11 mouse cellular contexts compared by ENCODE assay signal in genomic region chr11:75159564-75159963, GRCm38 (mm10). TPM values are rescaled to one million over a fixed set of nuclear protein-coding genes. Genes with fewer than 3 reads are reported as not detected.
DNase-seq lines count a peak whose midpoint lies in the region; ATAC-seq lines count a peak whose summit lies in the region.
"Had no signal": no experiment of that assay in that cellular context is flagged by ENCODE, and none has a peak within 500 bp of the region (broad histone marks: within the 10 kb centered on the region; RNA-seq: fewer than 3 reads in every experiment).

No protein-coding gene starts in this region.

- H3K27ac ChIP-seq in kidney, embryonic 15.5 days = peak overlapping the region; percentile 81
- H3K27ac ChIP-seq: hindbrain, embryonic 15.5 days had no signal

- WGBS in kidney, embryonic 15.5 days = 63% methylated on average over 2 of the region's 2 CpGs

- peaks cover 9% of the 10 kb centered on the region for H3K27me3 ChIP-seq in kidney, embryonic 15.5 days

- DNase-seq in CD4-positive, CD25-positive, alpha-beta regulatory T cell, adult 2 months (ENCODE audit: low read depth, low spot score) = peak; percentile 58
- DNase-seq in ovary, postnatal 36 days (ENCODE audit: low spot score) = peak; percentile 46
- no peak for DNase-seq in ovary, adult 18-20 months (ENCODE audit: low spot score)
- peak; percentile 77 for DNase-seq in testis, postnatal 10 days (ENCODE audit: low spot score)
- DNase-seq in cerebellum, adult 8-10 months = no peak
- DNase-seq: cerebellum, adult 9-11 months had no signal

- peaks cover 60% of the 10 kb centered on the region for H3K4me1 ChIP-seq in kidney, embryonic 15.5 days
- H3K4me1 ChIP-seq: hindbrain, embryonic 15.5 days had no signal

- H3K4me3 ChIP-seq in kidney, embryonic 15.5 days (replicated peaks) = no peak overlapping the region
- H3K4me3 ChIP-seq: hindbrain, embryonic 15.5 days; myocyte had no signal

- H3K9me3 ChIP-seq in kidney, embryonic 15.5 days (replicated peaks) = no peaks in the 10 kb centered on the region
- H3K9me3 ChIP-seq: hindbrain, embryonic 15.5 days had no signal

- H3K9ac ChIP-seq in kidney, embryonic 15.5 days = no peak overlapping the region
- H3K9ac ChIP-seq: hindbrain, embryonic 15.5 days had no signal

- peaks cover 60% of the 10 kb centered on the region for H3K36me3 ChIP-seq in kidney, embryonic 15.5 days

- no peak overlapping the region for H3K4me2 ChIP-seq in kidney, embryonic 15.5 days
- H3K4me2 ChIP-seq: hindbrain, embryonic 15.5 days had no signal

- no peak for ATAC-seq in CD4-positive, CD25-positive, alpha-beta regulatory T cell, adult 4 months
- ATAC-seq in kidney, embryonic 15.5 days (replicated peaks; ENCODE audit: low FRiP score) = no peak
- ATAC-seq in frontal cortex, adult (ENCODE audit: low TSS enrichment) = no peak

RNA-seq across cellular contexts. Expression of gene Hic1, which starts 9.8 kb away (rescaled TPM):
- under 1 TPM in 1 of 2 experiments, not detected in 1; 0.36 TPM for polyA plus RNA-seq in CD4-positive, CD25-positive, alpha-beta regulatory T cell, adult 4 months (2017; shearing (Covaris generic))
- 24.3 and 25.9 TPM in 2 replicates for polyA plus RNA-seq in kidney, embryonic 15.5 days (2015; fragmentation: Nextera tagmentation; extraction: Ambion mirVana)

RNA-seq across cellular contexts. Expression of gene Ovca2, which starts 19.1 kb away (rescaled TPM):
- 10 to 100 TPM; 19.2 to 29.4 TPM for polyA plus RNA-seq in CD4-positive, CD25-positive, alpha-beta regulatory T cell, adult 4 months (2017; shearing (Covaris generic))
- polyA plus RNA-seq in kidney, embryonic 15.5 days (2015; fragmentation: Nextera tagmentation; extraction: Ambion mirVana) = 25.3 and 27.0 TPM in 2 replicates

RNA-seq across cellular contexts. Expression of gene Dph1, which starts 31.5 kb away (rescaled TPM):
- polyA plus RNA-seq in CD4-positive, CD25-positive, alpha-beta regulatory T cell, adult 4 months (2017; shearing (Covaris generic)) = 10 to 100 TPM; 11.0 to 20.6 TPM
- 24.6 and 26.3 TPM in 2 replicates for polyA plus RNA-seq in kidney, embryonic 15.5 days (2015; fragmentation: Nextera tagmentation; extraction: Ambion mirVana)

RNA-seq across cellular contexts. Expression of gene Rtn4rl1, which starts 34.0 kb away (rescaled TPM):
- 1 to 10 TPM; 1.5 to 1.8 TPM for polyA plus RNA-seq in CD4-positive, CD25-positive, alpha-beta regulatory T cell, adult 4 months (2017; shearing (Covaris generic))
- polyA plus RNA-seq in kidney, embryonic 15.5 days (2015; fragmentation: Nextera tagmentation; extraction: Ambion mirVana) = 3.4 and 3.6 TPM in 2 replicates

Comparison
In these comparisons a context has a peak if more than half of its experiments do, and no peak if none do; other contexts are left out.
1. DNase-seq: peak in CD4-positive, CD25-positive, alpha-beta regulatory T cell, adult 2 months (single experiment), ovary, postnatal 36 days (single experiment) and testis, postnatal 10 days (single experiment); none in ovary, adult 18-20 months (single experiment) and cerebellum, adult 8-10 months (single experiment).
2. RNA of gene Hic1, which starts 9.8 kb away (polyA plus RNA-seq): 24.3 to 25.9 TPM in kidney, embryonic 15.5 days; 0.36 TPM in CD4-positive, CD25-positive, alpha-beta regulatory T cell, adult 4 months; every median in the first group is over 10 times any median in the second.